Mouse (Mus musculus) left cerebral cortex, adult 8-10 months (tissue): ENCODE results near the gene Shox2. TPM values are rescaled to one million over a fixed set of nuclear protein-coding genes. Genes with fewer than 3 reads are reported as not detected.

Source experiments
- DNase-seq, 2 experiments: peaks; one replicate each; pipeline ENCODE4 v3.0.0; 2022; ENCODE audit warnings: low spot score in 2 of 2
- total RNA-seq, 4 experiments: library from RNA; stranded (reverse); gene quantifications; 2 replicates each; pipeline ENCODE4 v1.2.4; 2022

Shox2 gene
- total RNA-seq, 4 experiments from 2014 or later: 0.16 to 5.8 (median 1.3) TPM

GRCm38 (mm10) chr3:66964884-66965283 is 16.7 kb downstream of the Shox2 start:
- no peak for DNase-seq

GRCm38 (mm10) chr3:66959972-66960371 is 21.6 kb downstream of the Shox2 start:
- no peak for DNase-seq

- DNase-seq: no peak
These were observed 26.4 kb downstream of the Shox2 start for GRCm38 (mm10) chr3:66955126-66955525.

GRCm38 (mm10) chr3:66939675-66940074 is 41.9 kb downstream of the Shox2 start:
- DNase-seq: no peak

- no peak for DNase-seq
These were observed 59.1 kb downstream of the Shox2 start for GRCm38 (mm10) chr3:66922436-66922835.

Other genes with a start within 250 kb of the Shox2 start
- 10 to 100 TPM; 42.2 to 45.5 (median 42.7) TPM for gene Rsrc1, start 381 bp downstream of the Shox2 start, total RNA-seq